Mouse (Mus musculus) myocyte (in vitro differentiated cells): ENCODE results near the gene Usp48.

Experiments
- E2F4 ChIP-seq: IDR thresholded peaks from one replicate; pipeline ENCODE4 v1.6.1; 2011; ENCODE audit warnings: mild to moderate bottlenecking, control low read depth, moderate library complexity; ENCODE audit not compliant: insufficient read depth
- SRF ChIP-seq: IDR thresholded peaks from one replicate; pipeline ENCODE4 v1.6.1; 2011; ENCODE audit warnings: low read depth; ENCODE audit not compliant: control insufficient read depth, insufficient read length

GRCm38 (mm10) chr4:137699264-137700211, 106.0 kb downstream of the Usp48 start:
- TF ChIP-seq SRF = no peak
- TF ChIP-seq E2F4 = no peak
